Mouse (Mus musculus): ENCODE data around the gene Sorbs2. TPM values are rescaled to one million over a fixed set of nuclear protein-coding genes. Genes with fewer than 3 reads are reported as not detected.

The Sorbs2 gene
- polyA plus RNA-seq, 1 experiment from 2014 or later = 60.9 TPM

- Histone ChIP-seq H3K4me2 (ENCODE audit: low read length) (no peak overlapping the region), H3K27me3 (ENCODE audit: control insufficient read depth, insufficient read depth, low read depth, low read length) (no peaks in the 10 kb centered on the region), H3K27ac (ENCODE audit: low read length) (no peak overlapping the region), H3K4me3 (ENCODE audit: low read depth, low read length) (no peak overlapping the region), H3K9ac (ENCODE audit: low read depth, low read length) (no peak overlapping the region), H3K36me3 (ENCODE audit: control insufficient read depth, insufficient read depth, low read length) (no peaks in the 10 kb centered on the region), H3K9me3 (replicated peaks; ENCODE audit: control insufficient read depth, low read length, poor library complexity, severe bottlenecking) (no peaks in the 10 kb centered on the region), H3K4me1 (ENCODE audit: control insufficient read depth, insufficient read depth, low read length) (no peaks in the 10 kb centered on the region)
- 27% methylated on average over 4 of the region's 4 CpGs for whole genome bisulfite sequencing
- ATAC-seq = no peak
Measured at GRCm38 (mm10) chr8:45585158-45585557, 77.6 kb downstream of the Sorbs2 start.

- no peak overlapping the region for H3K4me2 ChIP-seq (ENCODE audit: low read length)
- H3K4me1 ChIP-seq (ENCODE audit: control insufficient read depth, insufficient read depth, low read length) = no peaks in the 10 kb centered on the region
- H3K4me3 ChIP-seq (ENCODE audit: low read depth, low read length) = no peak overlapping the region
- no peak for ATAC-seq
- H3K36me3 ChIP-seq (ENCODE audit: control insufficient read depth, insufficient read depth, low read length) = no peaks in the 10 kb centered on the region
- no peak overlapping the region for H3K27ac ChIP-seq (ENCODE audit: low read length)
- WGBS = 90% methylated on average over 9 of the region's 9 CpGs
- H3K9ac ChIP-seq (ENCODE audit: low read depth, low read length) = no peak overlapping the region
- H3K27me3 ChIP-seq (ENCODE audit: control insufficient read depth, insufficient read depth, low read depth, low read length) = no peaks in the 10 kb centered on the region
- no peaks in the 10 kb centered on the region for H3K9me3 ChIP-seq (replicated peaks; ENCODE audit: control insufficient read depth, low read length, poor library complexity, severe bottlenecking)
Measured at GRCm38 (mm10) chr8:45587011-45587410, 79.4 kb downstream of the Sorbs2 start.

- no peak for ATAC-seq
- H3K27me3 ChIP-seq (ENCODE audit: control insufficient read depth, insufficient read depth, low read depth, low read length) = no peaks in the 10 kb centered on the region
- H3K36me3 ChIP-seq (ENCODE audit: control insufficient read depth, insufficient read depth, low read length) = 0 out of 2 replicates have a peak, but pooled peaks cover 3% of the 10 kb centered on the region
- H3K4me1 ChIP-seq (ENCODE audit: control insufficient read depth, insufficient read depth, low read length) = no peaks in the 10 kb centered on the region
- H3K27ac ChIP-seq (ENCODE audit: low read length) = no peak overlapping the region
- H3K4me3 ChIP-seq (ENCODE audit: low read depth, low read length) = no peak overlapping the region
- H3K4me2 ChIP-seq (ENCODE audit: low read length) = no peak overlapping the region
- no peaks in the 10 kb centered on the region for H3K9me3 ChIP-seq (replicated peaks; ENCODE audit: control insufficient read depth, low read length, poor library complexity, severe bottlenecking)
- WGBS = 74% methylated on average over 4 of the region's 4 CpGs
- H3K9ac ChIP-seq (ENCODE audit: low read depth, low read length) = no peak overlapping the region
Measured at GRCm38 (mm10) chr8:45591888-45592287, 84.3 kb downstream of the Sorbs2 start.

- 91% methylated on average over 5 of the region's 5 CpGs for WGBS
- no peak overlapping the region for H3K27ac ChIP-seq (ENCODE audit: low read length)
- no peak overlapping the region for H3K4me2 ChIP-seq (ENCODE audit: low read length)
- ATAC-seq = no peak
- H3K27me3 ChIP-seq (ENCODE audit: control insufficient read depth, insufficient read depth, low read depth, low read length) = no peaks in the 10 kb centered on the region
- 0 out of 2 replicates have a peak, but pooled peaks cover 3% of the 10 kb centered on the region for H3K36me3 ChIP-seq (ENCODE audit: control insufficient read depth, insufficient read depth, low read length)
- no peak overlapping the region for H3K4me3 ChIP-seq (ENCODE audit: low read depth, low read length)
- no peak overlapping the region for H3K9ac ChIP-seq (ENCODE audit: low read depth, low read length)
- no peaks in the 10 kb centered on the region for H3K9me3 ChIP-seq (replicated peaks; ENCODE audit: control insufficient read depth, low read length, poor library complexity, severe bottlenecking)
- no peaks in the 10 kb centered on the region for H3K4me1 ChIP-seq (ENCODE audit: control insufficient read depth, insufficient read depth, low read length)
Measured at GRCm38 (mm10) chr8:45593711-45594110, 86.1 kb downstream of the Sorbs2 start.

- no peaks in the 10 kb centered on the region for H3K27me3 ChIP-seq (ENCODE audit: control insufficient read depth, insufficient read depth, low read depth, low read length)
- no peak overlapping the region for H3K27ac ChIP-seq (ENCODE audit: low read length)
- H3K9ac ChIP-seq (ENCODE audit: low read depth, low read length) = no peak overlapping the region
- no peaks in the 10 kb centered on the region for H3K4me1 ChIP-seq (ENCODE audit: control insufficient read depth, insufficient read depth, low read length)
- no peak overlapping the region for H3K4me2 ChIP-seq (ENCODE audit: low read length)
- H3K9me3 ChIP-seq (replicated peaks; ENCODE audit: control insufficient read depth, low read length, poor library complexity, severe bottlenecking) = no peaks in the 10 kb centered on the region
- no peak overlapping the region for H3K4me3 ChIP-seq (ENCODE audit: low read depth, low read length)
- H3K36me3 ChIP-seq (ENCODE audit: control insufficient read depth, insufficient read depth, low read length) = 0 out of 2 replicates have a peak, but pooled peaks cover 3% of the 10 kb centered on the region
- 95% methylated on average over 1 of the region's 1 CpGs for WGBS
- no peak for ATAC-seq
Measured at GRCm38 (mm10) chr8:45595983-45596382, 88.4 kb downstream of the Sorbs2 start.

- Histone ChIP-seq H3K36me3 (ENCODE audit: control insufficient read depth, insufficient read depth, low read length) (0 out of 2 replicates have a peak, but pooled peaks cover 3% of the 10 kb centered on the region), H3K9ac (ENCODE audit: low read depth, low read length) (no peak overlapping the region), H3K4me3 (ENCODE audit: low read depth, low read length) (no peak overlapping the region), H3K4me1 (ENCODE audit: control insufficient read depth, insufficient read depth, low read length) (no peaks in the 10 kb centered on the region), H3K27ac (ENCODE audit: low read length) (no peak overlapping the region), H3K27me3 (ENCODE audit: control insufficient read depth, insufficient read depth, low read depth, low read length) (no peaks in the 10 kb centered on the region), H3K9me3 (replicated peaks; ENCODE audit: control insufficient read depth, low read length, poor library complexity, severe bottlenecking) (no peaks in the 10 kb centered on the region), H3K4me2 (ENCODE audit: low read length) (no peak overlapping the region)
- 91% methylated on average over 2 of the region's 2 CpGs for WGBS
- no peak for ATAC-seq
Measured at GRCm38 (mm10) chr8:45596591-45596990, 89.0 kb downstream of the Sorbs2 start.

GRCm38 (mm10) chr8:45597631-45598420, 90.2 kb downstream of the Sorbs2 start:
- Histone ChIP-seq H3K4me1 (ENCODE audit: control insufficient read depth, insufficient read depth, low read length) (peaks cover 3% of the 10 kb centered on the region; the same call in 1 of the 2 replicates), H3K4me2 (ENCODE audit: low read length) (no peak overlapping the region), H3K27me3 (ENCODE audit: control insufficient read depth, insufficient read depth, low read depth, low read length) (no peaks in the 10 kb centered on the region), H3K27ac (ENCODE audit: low read length) (no peak overlapping the region), H3K36me3 (ENCODE audit: control insufficient read depth, insufficient read depth, low read length) (0 out of 2 replicates have a peak, but pooled peaks cover 3% of the 10 kb centered on the region), H3K9me3 (replicated peaks; ENCODE audit: control insufficient read depth, low read length, poor library complexity, severe bottlenecking) (no peaks in the 10 kb centered on the region), H3K9ac (ENCODE audit: low read depth, low read length) (no peak overlapping the region), H3K4me3 (ENCODE audit: low read depth, low read length) (no peak overlapping the region)
- WGBS = 89% methylated on average over 7 of the region's 7 CpGs
- no peak for ATAC-seq

- ATAC-seq = no peak
- Histone ChIP-seq H3K4me3 (ENCODE audit: low read depth, low read length) (no peak overlapping the region), H3K36me3 (ENCODE audit: control insufficient read depth, insufficient read depth, low read length) (peaks cover 3% of the 10 kb centered on the region; the same call in 1 of the 2 replicates), H3K4me2 (ENCODE audit: low read length) (no peak overlapping the region), H3K9me3 (replicated peaks; ENCODE audit: control insufficient read depth, low read length, poor library complexity, severe bottlenecking) (no peaks in the 10 kb centered on the region), H3K9ac (ENCODE audit: low read depth, low read length) (no peak overlapping the region), H3K4me1 (ENCODE audit: control insufficient read depth, insufficient read depth, low read length) (peaks cover 3% of the 10 kb centered on the region; the same call in 1 of the 2 replicates), H3K27me3 (ENCODE audit: control insufficient read depth, insufficient read depth, low read depth, low read length) (no peaks in the 10 kb centered on the region), H3K27ac (ENCODE audit: low read length) (no peak overlapping the region)
- WGBS = 33% methylated on average over 2 of the region's 2 CpGs
Measured at GRCm38 (mm10) chr8:45598883-45599282, 91.3 kb downstream of the Sorbs2 start.

- H3K27me3 ChIP-seq (ENCODE audit: control insufficient read depth, insufficient read depth, low read depth, low read length) = no peaks in the 10 kb centered on the region
- 63% methylated on average over 4 of the region's 4 CpGs for WGBS
- no peak overlapping the region for H3K27ac ChIP-seq (ENCODE audit: low read length)
- H3K9me3 ChIP-seq (replicated peaks; ENCODE audit: control insufficient read depth, low read length, poor library complexity, severe bottlenecking) = no peaks in the 10 kb centered on the region
- no peak for ATAC-seq
- H3K36me3 ChIP-seq (ENCODE audit: control insufficient read depth, insufficient read depth, low read length) = no peaks in the 10 kb centered on the region; the same call in 1 of the 2 replicates
- H3K9ac ChIP-seq (ENCODE audit: low read depth, low read length) = no peak overlapping the region
- peaks cover 3% of the 10 kb centered on the region; the same call in 1 of the 2 replicates for H3K4me1 ChIP-seq (ENCODE audit: control insufficient read depth, insufficient read depth, low read length)
- H3K4me3 ChIP-seq (ENCODE audit: low read depth, low read length) = no peak overlapping the region
- no peak overlapping the region for H3K4me2 ChIP-seq (ENCODE audit: low read length)
Measured at GRCm38 (mm10) chr8:45602019-45602418, 94.4 kb downstream of the Sorbs2 start.

All from midbrain, embryonic 16.5 days (tissue).